Mouse (Mus musculus): ENCODE results near the gene Cttn. TPM values are rescaled to one million over a fixed set of nuclear protein-coding genes. Genes with fewer than 3 reads are reported as not detected.

The Cttn gene
- polyA plus RNA-seq, 1 experiment from 2014 or later: 170 TPM

DNA sequence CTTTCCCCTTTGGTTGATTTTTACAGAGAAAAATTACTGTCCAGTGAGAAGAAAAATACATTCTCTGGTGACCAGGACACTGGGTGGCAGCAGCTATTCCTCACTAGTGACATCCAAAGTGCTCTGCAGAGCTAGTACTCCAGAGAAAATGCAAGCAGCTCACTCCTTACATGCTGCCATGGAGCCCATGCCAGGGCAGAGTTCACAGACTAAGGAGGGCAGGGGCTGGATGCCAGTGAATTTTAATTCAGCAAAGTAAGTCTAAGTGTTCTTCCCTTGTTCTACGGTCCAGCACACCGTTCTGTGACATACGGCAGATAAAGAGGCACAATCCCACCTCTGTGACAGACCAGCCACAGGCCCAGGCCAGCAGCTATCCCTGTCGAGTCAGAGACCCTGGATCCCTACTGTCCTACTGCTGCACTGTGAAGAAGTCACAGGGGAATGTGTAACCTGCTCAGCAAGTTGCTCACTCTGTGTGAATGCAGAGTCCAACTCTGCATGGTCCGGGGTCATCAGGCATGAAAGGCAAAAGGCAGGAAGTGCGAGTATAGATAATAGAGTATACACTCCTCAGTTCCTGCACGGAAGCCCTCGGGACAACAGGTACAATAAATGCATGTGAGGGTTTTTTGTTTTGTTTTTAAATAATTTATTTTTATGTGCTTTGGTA, 19.5 kb upstream of the Cttn start:
- no peak for TF ChIP-seq CTCF (IDR thresholded peaks at IDR 0.05; ENCODE audit: low read depth)
- Histone ChIP-seq H3K4me2 (no peak overlapping the region), H3K4me1 (ENCODE audit: insufficient read depth) (no peaks in the 10 kb centered on the region), H3K9me3 (ENCODE audit: low read depth, low read length) (no peaks in the 10 kb centered on the region), H3K4me3 (ENCODE audit: low read depth, low read length) (no peak overlapping the region), H3K9ac (no peak overlapping the region), H3K27ac (ENCODE audit: low read depth) (no peak overlapping the region), H3K36me3 (ENCODE audit: insufficient read depth) (peaks cover 71% of the 10 kb centered on the region), H3K27me3 (ENCODE audit: insufficient read depth, low read length) (no peaks in the 10 kb centered on the region)
- 85% methylated on average over 8 of the region's 8 CpGs for WGBS
- ATAC-seq (ENCODE audit: insufficient read depth) (no peak), DNase-seq (no peak)

DNA sequence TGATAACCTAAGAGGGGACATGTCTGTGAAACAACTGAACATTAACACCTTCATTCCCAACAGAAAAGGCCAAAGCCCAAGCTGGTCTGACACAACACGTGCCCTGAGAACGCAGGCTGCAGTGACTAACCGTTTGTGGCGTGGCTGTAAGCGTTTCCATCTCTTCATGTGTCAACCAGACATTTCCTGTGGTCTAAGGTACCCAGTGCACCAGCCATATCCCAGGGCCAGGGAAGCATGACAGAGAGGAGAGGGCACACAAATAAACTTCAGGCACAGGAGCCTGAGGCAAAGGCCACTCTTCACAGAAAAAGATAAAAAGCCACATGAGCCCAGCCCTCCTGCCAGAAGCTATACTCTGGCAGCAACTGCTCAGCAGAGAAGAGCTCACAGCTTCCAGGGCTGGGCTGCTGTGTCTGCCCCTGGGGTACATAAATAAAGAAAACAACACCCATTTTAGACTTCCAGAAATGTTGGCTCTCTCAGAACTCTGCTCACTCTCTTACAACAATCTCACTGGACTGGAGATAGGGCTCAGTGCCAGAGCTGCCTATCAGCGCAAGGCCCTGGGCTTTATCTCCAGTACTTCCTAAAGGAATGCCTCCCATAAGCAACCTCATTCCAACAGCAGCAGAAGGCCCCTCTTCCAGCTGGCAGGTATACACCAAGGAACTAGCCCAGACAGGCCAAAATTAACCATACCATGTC, 18.4 kb upstream of the Cttn start:
- peak; percentile 56; the same call in 1 of the 2 replicates for ATAC-seq (ENCODE audit: insufficient read depth)
- 0 out of 2 replicates have a peak overlapping the region, but pooled peaks have one; percentile 16 for H3K27ac ChIP-seq (ENCODE audit: low read depth)
- no peaks in the 10 kb centered on the region for H3K4me1 ChIP-seq (ENCODE audit: insufficient read depth)

DNA sequence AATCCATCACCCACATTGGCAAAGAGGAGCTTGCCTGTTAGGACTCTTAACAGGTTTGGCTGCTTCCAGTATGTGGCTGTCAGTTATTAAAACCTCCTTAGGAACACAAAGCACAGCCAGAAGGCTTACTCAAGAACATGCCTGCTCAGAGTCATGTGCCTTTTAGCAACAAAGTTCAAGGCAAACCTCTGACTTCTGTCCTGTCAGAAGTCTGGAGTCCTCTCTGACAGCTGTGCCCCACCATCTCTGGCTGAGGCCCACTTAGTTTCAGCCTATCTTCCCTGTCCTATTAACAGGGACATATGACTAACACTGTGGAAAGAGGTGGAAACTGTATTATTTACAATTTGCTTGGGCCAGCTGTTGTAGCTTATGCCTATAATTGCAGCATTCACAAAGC, 9.5 kb upstream of the Cttn start:
- ATAC-seq (ENCODE audit: insufficient read depth): no peak
- TF ChIP-seq CTCF (IDR thresholded peaks at IDR 0.05; ENCODE audit: low read depth): no peak
- H3K4me2 ChIP-seq: no peak overlapping the region
- no peaks in the 10 kb centered on the region for H3K9me3 ChIP-seq (ENCODE audit: low read depth, low read length)
- no peak overlapping the region for H3K4me3 ChIP-seq (ENCODE audit: low read depth, low read length)
- no peaks in the 10 kb centered on the region for H3K27me3 ChIP-seq (ENCODE audit: insufficient read depth, low read length)
- no peak overlapping the region for H3K9ac ChIP-seq
- DNase-seq: no peak
- H3K27ac ChIP-seq (ENCODE audit: low read depth): no peak overlapping the region
- H3K4me1 ChIP-seq (ENCODE audit: insufficient read depth): no peaks in the 10 kb centered on the region
- H3K36me3 ChIP-seq (ENCODE audit: insufficient read depth): peaks cover 82% of the 10 kb centered on the region

More for the DNA sequence above, 18.4 kb upstream of the Cttn start:
- DNase-seq: peak; percentile 23
- 81% methylated on average over 6 of the region's 6 CpGs for WGBS
- H3K9ac ChIP-seq: no peak overlapping the region
- H3K4me2 ChIP-seq: no peak overlapping the region
- no peaks in the 10 kb centered on the region for H3K9me3 ChIP-seq (ENCODE audit: low read depth, low read length)
- H3K27me3 ChIP-seq (ENCODE audit: insufficient read depth, low read length): no peaks in the 10 kb centered on the region
- H3K4me3 ChIP-seq (ENCODE audit: low read depth, low read length): no peak overlapping the region
- H3K36me3 ChIP-seq (ENCODE audit: insufficient read depth): peaks cover 74% of the 10 kb centered on the region
- TF ChIP-seq CTCF (IDR thresholded peaks at IDR 0.05; ENCODE audit: low read depth): no peak

DNA sequence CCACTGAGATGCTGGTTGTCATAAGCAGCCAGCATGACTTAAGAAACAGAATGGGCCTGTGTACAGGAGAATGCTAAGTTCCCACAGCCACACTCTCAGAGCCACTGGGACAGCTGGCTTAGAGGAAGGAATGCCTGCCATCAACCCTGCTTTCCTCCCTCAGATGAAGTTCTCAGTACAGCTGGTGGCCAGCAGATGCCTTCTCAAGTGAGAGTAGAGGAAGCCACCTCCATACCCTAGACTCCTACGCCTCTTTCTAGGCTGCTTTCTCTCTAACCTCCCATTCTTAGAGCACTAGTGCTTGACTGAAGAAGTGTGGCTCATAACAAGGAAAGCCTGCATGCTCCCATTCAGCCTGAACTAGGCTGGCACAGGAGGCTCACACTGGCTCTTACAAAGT, 8.8 kb upstream of the Cttn start:
- H3K4me1 ChIP-seq (ENCODE audit: insufficient read depth): no peaks in the 10 kb centered on the region
- H3K27me3 ChIP-seq (ENCODE audit: insufficient read depth, low read length): no peaks in the 10 kb centered on the region
- DNase-seq: no peak
- H3K4me2 ChIP-seq: no peak overlapping the region
- H3K36me3 ChIP-seq (ENCODE audit: insufficient read depth): peaks cover 75% of the 10 kb centered on the region
- no peak for ATAC-seq (ENCODE audit: insufficient read depth)
- no peak overlapping the region for H3K27ac ChIP-seq (ENCODE audit: low read depth)
- TF ChIP-seq CTCF (IDR thresholded peaks at IDR 0.05; ENCODE audit: low read depth): no peak
- no peak overlapping the region for H3K9ac ChIP-seq
- WGBS: 88% methylated on average over 1 of the region's 1 CpGs
- H3K4me3 ChIP-seq (ENCODE audit: low read depth, low read length): no peak overlapping the region
- H3K9me3 ChIP-seq (ENCODE audit: low read depth, low read length): no peaks in the 10 kb centered on the region

DNA sequence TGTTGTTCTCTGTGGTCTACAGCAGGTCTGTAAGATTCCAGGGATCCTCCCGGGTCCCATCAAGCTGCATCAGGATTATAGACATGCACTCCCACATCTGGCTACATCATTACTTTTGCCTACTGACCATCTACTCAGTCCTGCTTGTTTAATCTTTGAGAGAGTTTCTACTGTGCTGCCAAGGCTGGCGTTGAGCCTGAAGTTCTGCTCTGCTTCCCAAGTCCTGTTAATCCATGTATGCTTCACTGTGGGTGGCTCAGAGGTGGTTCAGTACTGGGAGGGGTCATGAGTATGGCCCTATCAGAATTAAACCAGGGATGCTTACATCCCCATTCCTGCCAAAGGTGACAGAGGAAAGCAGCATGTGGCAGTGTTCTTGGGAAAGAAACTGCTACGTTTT, 4.9 kb upstream of the Cttn start:
- Histone ChIP-seq H3K36me3 (ENCODE audit: insufficient read depth) (peaks cover 38% of the 10 kb centered on the region), H3K4me3 (ENCODE audit: low read depth, low read length) (no peak overlapping the region), H3K9me3 (ENCODE audit: low read depth, low read length) (no peaks in the 10 kb centered on the region), H3K4me1 (ENCODE audit: insufficient read depth) (no peaks in the 10 kb centered on the region), H3K9ac (no peak overlapping the region), H3K27ac (ENCODE audit: low read depth) (no peak overlapping the region), H3K27me3 (ENCODE audit: insufficient read depth, low read length) (no peaks in the 10 kb centered on the region), H3K4me2 (no peak overlapping the region)
- 82% methylated on average over 3 of the region's 3 CpGs for WGBS
- TF ChIP-seq CTCF (IDR thresholded peaks at IDR 0.05; ENCODE audit: low read depth): no peak
- no peak for DNase-seq
- ATAC-seq (ENCODE audit: insufficient read depth): no peak

DNA sequence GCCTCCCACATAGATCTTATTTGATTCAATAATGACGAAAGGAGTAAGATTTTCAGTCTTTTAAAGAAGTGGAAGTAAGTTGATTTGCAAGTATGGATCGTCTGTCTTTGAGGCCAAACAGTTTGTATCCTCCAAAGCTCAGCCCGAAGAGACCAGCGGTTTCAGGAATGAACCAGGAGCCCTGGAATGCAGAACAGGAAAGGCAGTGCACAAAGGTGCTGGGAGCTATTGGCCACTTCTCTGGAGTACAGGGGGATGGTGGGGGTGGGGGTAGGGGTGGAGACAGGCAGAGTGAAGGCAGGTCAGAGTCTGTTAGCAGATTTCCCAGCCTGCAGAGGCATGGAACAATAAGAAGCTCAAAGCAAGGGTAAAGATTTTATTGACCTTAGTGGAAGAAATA, 2.7 kb upstream of the Cttn start:
- Histone ChIP-seq H3K27me3 (ENCODE audit: insufficient read depth, low read length) (no peaks in the 10 kb centered on the region), H3K27ac (ENCODE audit: low read depth) (no peak overlapping the region), H3K4me2 (no peak overlapping the region), H3K36me3 (ENCODE audit: insufficient read depth) (peaks cover 18% of the 10 kb centered on the region), H3K4me3 (ENCODE audit: low read depth, low read length) (no peak overlapping the region), H3K9me3 (ENCODE audit: low read depth, low read length) (no peaks in the 10 kb centered on the region), H3K4me1 (ENCODE audit: insufficient read depth) (no peaks in the 10 kb centered on the region), H3K9ac (no peak overlapping the region)
- no peak for TF ChIP-seq CTCF (IDR thresholded peaks at IDR 0.05; ENCODE audit: low read depth)
- 52% methylated on average over 4 of the region's 4 CpGs for WGBS
- ATAC-seq (ENCODE audit: insufficient read depth) (no peak), DNase-seq (no peak)

DNA sequence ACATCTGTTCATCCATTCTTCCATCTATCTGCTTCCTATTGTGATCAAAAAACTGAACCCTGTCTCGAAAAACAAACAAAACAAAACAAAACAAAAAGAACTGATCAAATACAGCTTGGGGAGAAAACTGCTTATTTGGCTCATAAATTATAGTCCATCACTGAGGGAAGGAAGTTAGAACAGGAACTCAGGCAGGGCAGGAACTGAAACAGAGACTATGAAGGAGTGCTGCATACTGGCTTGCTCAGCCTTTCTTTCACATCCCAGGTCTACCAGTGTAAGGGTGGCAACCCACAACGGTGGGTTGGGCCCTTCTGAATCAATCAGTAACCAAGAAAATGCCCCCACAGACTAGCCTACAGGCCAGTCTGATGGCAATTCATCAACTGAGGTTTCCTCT, 294 bp upstream of the Cttn start:
- peak overlapping the region; percentile 90 for H3K4me3 ChIP-seq (ENCODE audit: low read depth, low read length)
- TF ChIP-seq CTCF (IDR thresholded peaks at IDR 0.05; ENCODE audit: low read depth): no peak
- peak overlapping the region; percentile 79 for H3K4me2 ChIP-seq
- H3K27me3 ChIP-seq (ENCODE audit: insufficient read depth, low read length): no peaks in the 10 kb centered on the region
- peak overlapping the region; percentile 96 for H3K9ac ChIP-seq
- H3K27ac ChIP-seq (ENCODE audit: low read depth): peak overlapping the region; percentile 88; the same call in 1 of the 2 replicates
- H3K36me3 ChIP-seq (ENCODE audit: insufficient read depth): peaks cover 19% of the 10 kb centered on the region
- H3K4me1 ChIP-seq (ENCODE audit: insufficient read depth): no peaks in the 10 kb centered on the region
- H3K9me3 ChIP-seq (ENCODE audit: low read depth, low read length): no peaks in the 10 kb centered on the region
- no peak for ATAC-seq (ENCODE audit: insufficient read depth)
- DNase-seq: peak; percentile 2
- 74% methylated on average over 2 of the region's 2 CpGs for WGBS

Data from lung, embryonic 14.5 days (tissue).